Mouse (Mus musculus) adrenal gland, postnatal 0 days (tissue): ENCODE measurements around the gene Gm36245. TPM values are rescaled to one million over a fixed set of nuclear protein-coding genes. Genes with fewer than 3 reads are reported as not detected.

Source experiments
- polyA plus RNA-seq: library from polyadenylated mRNA; unstranded; fragments of >200 nt; fragmentation: Nextera tagmentation; extraction: Ambion mirVana; gene quantifications from 2 replicates; pipeline ENCODE4 v1.2.1, GENCODE M21; 2015

The Gm36245 gene
- not detected in 2 replicates for polyA plus RNA-seq

DNA sequence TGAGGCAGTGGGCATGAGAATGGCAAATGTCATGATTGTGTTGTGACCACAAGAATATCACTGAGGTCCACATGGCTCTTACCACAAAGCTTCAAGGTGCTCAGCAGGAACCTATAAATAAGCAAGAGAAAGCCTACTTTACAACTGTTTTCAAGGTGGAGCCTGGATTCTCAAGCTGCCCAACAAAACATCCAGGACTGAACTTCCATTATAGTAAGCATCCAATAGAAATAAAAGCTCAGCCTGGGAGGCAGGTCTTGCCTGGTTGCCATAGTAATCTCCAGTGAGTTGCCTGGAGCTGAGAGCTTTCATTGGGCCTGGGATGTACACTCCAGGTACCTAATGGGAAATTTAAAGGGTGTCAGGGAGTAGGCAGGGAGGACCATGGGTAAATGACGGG is at the start of gene Gm36245:
TSS of gene Gm36245 (plus strand) at position 301 of the 400 bp plus-strand sequence.

DNA sequence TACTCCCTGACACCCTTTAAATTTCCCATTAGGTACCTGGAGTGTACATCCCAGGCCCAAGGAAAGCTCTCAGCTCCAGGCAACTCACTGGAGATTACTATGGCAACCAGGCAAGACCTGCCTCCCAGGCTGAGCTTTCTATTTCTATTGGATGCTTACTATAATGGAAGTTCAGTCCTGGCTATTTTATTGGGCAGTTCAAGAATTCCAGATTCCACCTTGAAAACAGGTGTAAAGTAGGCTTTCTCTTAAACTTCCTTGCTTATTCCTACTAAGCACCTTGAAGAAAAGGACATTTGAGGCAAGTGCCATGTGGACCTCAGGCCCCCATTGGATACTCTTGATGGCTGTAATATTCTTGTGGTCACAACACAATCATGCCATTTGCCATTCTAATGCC is 37.3 kb upstream of the Gm36245 start, which contains the start of gene 1700025B11Rik:
TSS of gene 1700025B11Rik (minus strand) at position 101 of the 400 bp plus-strand sequence.

DNA sequence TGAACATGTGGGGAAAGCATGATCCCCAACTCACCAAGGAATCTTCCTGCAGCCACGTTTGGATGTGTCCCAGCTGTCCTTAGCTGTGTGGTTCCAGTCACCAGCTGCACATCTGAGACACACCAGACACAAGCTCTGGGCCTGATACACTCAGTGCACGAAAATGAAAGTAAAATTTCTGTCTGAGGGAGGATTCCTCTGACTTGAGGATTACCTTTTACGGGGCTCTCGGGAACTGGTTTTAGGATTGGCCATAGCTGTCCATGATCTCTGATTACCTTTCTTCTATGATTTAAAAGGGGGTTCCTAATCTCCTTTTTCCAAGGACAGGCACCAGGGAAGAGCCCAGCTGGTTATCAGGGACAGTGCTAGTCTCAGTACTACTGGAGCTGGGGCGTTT is 3.1 kb upstream of the Gm36245 start, which contains the start of gene Apol10b:
TSS of gene Apol10b (minus strand) at position 165 of the 400 bp plus-strand sequence.

DNA sequence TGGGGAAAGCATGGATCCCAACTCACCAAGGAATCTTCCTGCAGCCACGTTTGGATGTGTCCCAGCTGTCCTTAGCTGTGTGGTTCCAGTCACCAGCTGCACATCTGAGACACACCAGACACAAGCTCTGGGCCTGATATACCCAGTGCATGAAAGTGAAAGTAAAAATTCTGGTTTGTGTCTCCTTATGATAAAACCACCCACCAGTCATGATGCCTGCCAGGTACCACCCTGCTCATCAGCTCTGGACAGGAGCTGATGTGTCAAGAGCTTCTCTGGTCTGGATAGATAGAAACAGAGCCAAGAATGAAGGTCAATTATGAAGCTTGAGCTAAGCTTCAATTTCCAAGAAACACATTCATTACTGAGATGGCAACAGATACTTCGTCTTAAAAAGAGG is 44.1 kb downstream of the Gm36245 start, which contains the start of gene Apol11b:
TSS of gene Apol11b (minus strand) at position 111 of the 400 bp plus-strand sequence.

Other genes starting within 250 kb of the Gm36245 start
- gene Apol7a, start 200.1 kb upstream of the Gm36245 start, polyA plus RNA-seq: 0.88 and 1.2 TPM in 2 replicates
- 1.2 and 2.3 TPM in 2 replicates for gene Apol9a, start 188.1 kb upstream of the Gm36245 start, polyA plus RNA-seq
- not detected in 2 replicates for gene Apol7b, start 151.8 kb upstream of the Gm36245 start, polyA plus RNA-seq
- gene Apol10a, start 122.2 kb upstream of the Gm36245 start, polyA plus RNA-seq: not detected in 2 replicates
- not detected in 2 replicates for gene Apol11a, start 91.0 kb upstream of the Gm36245 start, polyA plus RNA-seq
- not detected in 2 replicates for gene Apol7c, start 65.9 kb upstream of the Gm36245 start, polyA plus RNA-seq
- gene 1700025B11Rik, start 37.4 kb upstream of the Gm36245 start, polyA plus RNA-seq: not detected in 2 replicates
- 0.65 TPM in 1 of 2 replicates, not detected in the other for gene Apol10b, start 3.1 kb upstream of the Gm36245 start, polyA plus RNA-seq
- gene Apol11b, start 44.0 kb downstream of the Gm36245 start, polyA plus RNA-seq: 0.21 and 0.39 TPM in 2 replicates
- gene Apol7e, start 99.6 kb downstream of the Gm36245 start, polyA plus RNA-seq: 0.06 TPM in 1 of 2 replicates, not detected in the other
- 1.2 and 1.8 TPM in 2 replicates for gene Apol9b, start 129.8 kb downstream of the Gm36245 start, polyA plus RNA-seq
- gene Apol8, start 157.7 kb downstream of the Gm36245 start, polyA plus RNA-seq: 0.86 TPM in 1 of 2 replicates, not detected in the other
- gene Myh9, start 242.9 kb downstream of the Gm36245 start, polyA plus RNA-seq: 18.5 and 27.3 TPM in 2 replicates